Mouse (Mus musculus) heart, embryonic 11.5 days (tissue): ENCODE data around the gene Klf5. TPM values are rescaled to one million over a fixed set of nuclear protein-coding genes. Genes with fewer than 3 reads are reported as not detected.

Experiments used
- ATAC-seq: fragments of 200-750 bp; cut with Nextera tagmentation; replicated peaks from 2 replicates; pipeline ENCODE4 v1.8.0; 2017; ENCODE audit warnings: moderate library complexity; ENCODE audit not compliant: insufficient number of reproducible peaks, low FRiP score, low TSS enrichment
- H3K27ac ChIP-seq: fragments of 300-500 bp; sonication (generic); 2 replicates; pipeline ENCODE4 v1.5.1; 2014; ENCODE audit warnings: mild to moderate bottlenecking, low read depth, low read length
- H3K27me3 ChIP-seq: fragments of 300-500 bp; sonication (generic); 2 replicates; pipeline ENCODE4 v1.6.1; 2014; ENCODE audit warnings: mild to moderate bottlenecking, low read length, mixed read lengths; ENCODE audit not compliant: control insufficient read depth, insufficient read depth
- H3K36me3 ChIP-seq: fragments of 300-500 bp; sonication (generic); 2 replicates; pipeline ENCODE4 v1.6.1; 2014; ENCODE audit warnings: mild to moderate bottlenecking, low read length, moderate library complexity, mixed read lengths; ENCODE audit not compliant: control insufficient read depth, insufficient read depth
- H3K4me1 ChIP-seq: fragments of 300-500 bp; sonication (generic); 2 replicates; pipeline ENCODE4 v1.6.1; 2014; ENCODE audit warnings: low read length; ENCODE audit not compliant: control insufficient read depth, insufficient read depth
- H3K4me2 ChIP-seq: fragments of 300-500 bp; sonication (generic); 2 replicates; pipeline ENCODE4 v1.6.1; 2014; ENCODE audit warnings: mild to moderate bottlenecking, moderate library complexity
- H3K4me3 ChIP-seq: fragments of 300-500 bp; sonication (generic); 2 replicates; pipeline ENCODE4 v1.5.1; 2014; ENCODE audit warnings: low read depth, low read length
- H3K9ac ChIP-seq: fragments of 300-500 bp; sonication (generic); 2 replicates; pipeline ENCODE4 v1.6.1; 2014; ENCODE audit warnings: mild to moderate bottlenecking, low read depth, low read length, moderate library complexity
- H3K9me3 ChIP-seq: fragments of 300-500 bp; sonication (generic); replicated peaks from 2 replicates; pipeline ENCODE4 v1.6.1; 2016; ENCODE audit warnings: low read length; ENCODE audit not compliant: control insufficient read depth
- WGBS: fragments of 180-500 bp; shearing (Covaris S2); extraction: QIAGEN DNeasy Blood & Tissue Kit; methylation state at CpG from one replicate; pipeline ENCODE4 v1.1.7; 2014; ENCODE audit not compliant: insufficient replicate concordance; 5-methylcytosine and 5-hydroxymethylcytosine counted together
- polyA plus RNA-seq: library from polyadenylated mRNA; unstranded; fragments of >200 nt; fragmentation: Nextera tagmentation; extraction: Ambion mirVana; gene quantifications from 2 replicates; pipeline ENCODE4 v1.2.1, GENCODE M21; 2014

The Klf5 gene
- polyA plus RNA-seq, 1 experiment from 2014 or later = 2.6 TPM

DNA sequence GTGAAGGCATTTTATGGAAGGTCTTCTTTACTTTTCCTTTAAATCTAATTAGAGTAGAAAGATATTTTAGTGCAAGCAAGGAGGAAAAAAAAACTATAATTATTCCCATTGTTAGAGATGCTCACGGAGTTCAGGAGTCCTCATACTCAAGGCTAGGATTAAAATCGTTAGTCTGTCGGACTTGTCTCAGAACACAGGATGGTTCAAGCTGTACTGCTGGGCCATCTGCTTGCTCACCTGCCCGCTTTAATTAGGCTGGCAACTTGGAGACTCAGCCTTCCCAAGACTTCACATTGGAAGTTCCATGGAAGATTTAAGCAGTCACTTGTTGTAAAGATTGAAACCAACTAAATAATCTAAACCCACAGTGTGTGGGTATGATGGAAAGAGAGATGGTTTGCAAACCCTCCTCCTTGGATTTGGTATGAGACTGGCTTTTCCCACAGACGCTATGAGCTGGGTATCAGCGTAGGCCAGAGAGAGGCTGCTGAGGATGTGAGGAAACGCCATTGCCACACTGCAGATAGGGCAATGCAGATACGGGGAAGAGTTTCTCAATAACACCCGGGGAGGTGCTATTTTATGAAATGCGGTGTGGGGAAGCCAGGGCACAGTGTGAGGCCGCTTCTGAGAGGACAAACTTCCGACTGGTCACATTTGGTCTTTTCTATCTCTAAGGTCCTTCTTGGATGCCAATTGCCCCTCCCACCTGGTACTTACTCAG, 19.6 kb upstream of the Klf5 start:
- H3K9ac ChIP-seq = no peak overlapping the region
- H3K9me3 ChIP-seq = no peaks in the 10 kb centered on the region
- 42% methylated on average over 12 of the region's 12 CpGs for WGBS
- H3K4me1 ChIP-seq = no peaks in the 10 kb centered on the region
- no peak overlapping the region for H3K4me3 ChIP-seq
- no peaks in the 10 kb centered on the region for H3K27me3 ChIP-seq
- ATAC-seq = no peak
- no peaks in the 10 kb centered on the region for H3K36me3 ChIP-seq
- H3K27ac ChIP-seq = no peak overlapping the region
- H3K4me2 ChIP-seq = no peak overlapping the region

- Histone ChIP-seq H3K27me3 (no peaks in the 10 kb centered on the region), H3K36me3 (no peaks in the 10 kb centered on the region), H3K9ac (no peak overlapping the region), H3K4me1 (no peaks in the 10 kb centered on the region), H3K4me3 (no peak overlapping the region), H3K4me2 (no peak overlapping the region), H3K27ac (no peak overlapping the region), H3K9me3 (no peaks in the 10 kb centered on the region)
- 78% methylated on average over 5 of the region's 5 CpGs for WGBS
- no peak for ATAC-seq
Measured at GRCm38 (mm10) chr14:99280399-99280798, 18.1 kb upstream of the Klf5 start.

GRCm38 (mm10) chr14:99280825-99281433, 17.6 kb upstream of the Klf5 start:
- Histone ChIP-seq H3K4me3 (no peak overlapping the region), H3K36me3 (no peaks in the 10 kb centered on the region), H3K27ac (no peak overlapping the region), H3K27me3 (no peaks in the 10 kb centered on the region), H3K9me3 (no peaks in the 10 kb centered on the region), H3K4me2 (no peak overlapping the region), H3K4me1 (no peaks in the 10 kb centered on the region), H3K9ac (no peak overlapping the region)
- ATAC-seq = no peak
- 77% methylated on average over 5 of the region's 5 CpGs for WGBS

- ATAC-seq = no peak
- H3K4me2 ChIP-seq = no peak overlapping the region
- H3K4me1 ChIP-seq = no peaks in the 10 kb centered on the region
- no peak overlapping the region for H3K27ac ChIP-seq
- H3K9me3 ChIP-seq = no peaks in the 10 kb centered on the region
- no peaks in the 10 kb centered on the region for H3K36me3 ChIP-seq
- WGBS = 87% methylated on average over 4 of the region's 4 CpGs
- H3K9ac ChIP-seq = no peak overlapping the region
- no peak overlapping the region for H3K4me3 ChIP-seq
- H3K27me3 ChIP-seq = no peaks in the 10 kb centered on the region
Measured at GRCm38 (mm10) chr14:99285486-99285885, 13.0 kb upstream of the Klf5 start.

DNA sequence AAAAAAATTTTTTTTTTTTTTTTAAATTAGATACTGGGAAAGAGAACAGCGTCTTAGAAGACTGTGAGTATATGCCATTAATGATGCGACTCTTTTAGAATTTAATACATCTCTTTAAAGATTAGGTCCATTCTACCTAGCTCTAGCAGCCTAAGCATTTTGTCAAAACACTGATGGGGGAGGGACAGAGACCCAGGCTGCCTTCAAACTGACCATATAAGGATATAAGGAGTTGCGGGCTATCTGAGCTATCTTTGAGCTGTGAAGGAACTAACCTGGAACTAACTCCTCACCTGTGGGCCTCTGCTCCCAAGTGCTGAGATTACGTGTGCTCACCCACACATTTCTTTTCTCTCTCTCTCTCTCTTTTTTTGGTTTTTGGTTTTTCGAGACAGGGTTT, 6.3 kb upstream of the Klf5 start:
- ATAC-seq = no peak
- no peaks in the 10 kb centered on the region for H3K36me3 ChIP-seq
- H3K4me3 ChIP-seq = no peak overlapping the region
- WGBS = 89% methylated on average over 5 of the region's 5 CpGs
- H3K27me3 ChIP-seq = peaks cover 3% of the 10 kb centered on the region; the same call in 1 of the 2 replicates
- H3K4me1 ChIP-seq = peaks cover 3% of the 10 kb centered on the region; the same call in 1 of the 2 replicates
- H3K9me3 ChIP-seq = no peaks in the 10 kb centered on the region
- no peak overlapping the region for H3K4me2 ChIP-seq
- H3K9ac ChIP-seq = no peak overlapping the region
- no peak overlapping the region for H3K27ac ChIP-seq

DNA sequence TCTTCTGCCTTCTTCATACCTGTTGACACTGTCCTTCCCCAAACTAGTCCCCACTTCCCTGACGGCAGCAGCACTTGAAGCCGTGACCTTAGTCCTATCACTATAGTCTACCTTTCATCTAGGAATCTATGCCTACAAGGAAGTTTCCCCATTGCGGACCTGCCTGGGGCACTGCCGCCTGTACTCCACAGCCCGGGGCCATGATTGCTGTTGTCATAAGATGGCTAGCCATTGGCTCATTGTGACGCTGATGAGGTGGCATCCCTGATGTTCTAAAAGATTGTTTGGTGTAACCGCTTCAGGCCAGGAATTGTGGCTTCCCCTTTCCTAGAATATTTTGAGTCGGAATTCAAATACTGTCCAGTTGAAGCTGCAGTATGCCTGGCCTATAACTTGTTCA, 4.1 kb upstream of the Klf5 start:
- ATAC-seq = no peak
- no peak overlapping the region for H3K27ac ChIP-seq
- H3K4me3 ChIP-seq = no peak overlapping the region
- H3K9ac ChIP-seq = no peak overlapping the region
- 80% methylated on average over 8 of the region's 8 CpGs for WGBS
- no peak overlapping the region for H3K4me2 ChIP-seq
- no peaks in the 10 kb centered on the region for H3K36me3 ChIP-seq
- H3K27me3 ChIP-seq = peaks cover 6% of the 10 kb centered on the region
- peaks cover 3% of the 10 kb centered on the region; the same call in 1 of the 2 replicates for H3K4me1 ChIP-seq
- no peaks in the 10 kb centered on the region for H3K9me3 ChIP-seq

GRCm38 (mm10) chr14:99295606-99296341, 2.7 kb upstream of the Klf5 start:
- Histone ChIP-seq H3K27me3 (peaks cover 10% of the 10 kb centered on the region), H3K4me3 (no peak overlapping the region), H3K4me1 (peaks cover 3% of the 10 kb centered on the region; the same call in 1 of the 2 replicates), H3K27ac (no peak overlapping the region), H3K9me3 (no peaks in the 10 kb centered on the region), H3K4me2 (peak overlapping the region; percentile 34; the same call in 1 of the 2 replicates), H3K36me3 (no peaks in the 10 kb centered on the region), H3K9ac (no peak overlapping the region)
- no peak for ATAC-seq
- WGBS = 37% methylated on average over 15 of the region's 15 CpGs

- Histone ChIP-seq H3K27me3 (peaks cover 10% of the 10 kb centered on the region), H3K4me3 (peak overlapping the region; percentile 77), H3K9me3 (no peaks in the 10 kb centered on the region), H3K36me3 (no peaks in the 10 kb centered on the region), H3K9ac (peak overlapping the region; percentile 69), H3K4me1 (peaks cover 3% of the 10 kb centered on the region; the same call in 1 of the 2 replicates), H3K4me2 (peak overlapping the region; percentile 99), H3K27ac (0 out of 2 replicates have a peak overlapping the region, but pooled peaks have one; percentile 35)
- under 1% methylated on average over 60 of the region's 60 CpGs for WGBS
- ATAC-seq = peak; percentile 80
Measured at GRCm38 (mm10) chr14:99299022-99299481, 561 bp downstream of the Klf5 start.
